Mouse (Mus musculus) kidney, adult 2 months (tissue): Measurements from ENCODE around the gene Lag3. TPM values are rescaled to one million over a fixed set of nuclear protein-coding genes. Genes with fewer than 3 reads are reported as not detected.
A peak's percentile ranks its signal among the peaks of the same experiment; 100 is the strongest.

Source experiments
- DNase-seq: peaks from one replicate; pipeline ENCODE4 v3.0.0; 2021
- H3K27ac ChIP-seq: fragments of 200-500 bp; 2 replicates; pipeline ENCODE4 v1.5.1; 2012; ENCODE audit warnings: low read depth, low read length, control low read depth, inconsistent platforms; ENCODE audit not compliant: insufficient read depth
- H3K27me3 ChIP-seq: fragments of 200-500 bp; replicated peaks from 2 replicates; pipeline ENCODE4 v1.6.1; 2012; ENCODE audit warnings: mild to moderate bottlenecking, moderate library complexity, low read length, inconsistent platforms; ENCODE audit not compliant: control insufficient read depth, insufficient read depth
- H3K36me3 ChIP-seq: fragments of 200-500 bp; 2 replicates; pipeline ENCODE4 v1.6.1; 2012; ENCODE audit warnings: mild to moderate bottlenecking, moderate library complexity, low read length, inconsistent platforms; ENCODE audit not compliant: control insufficient read depth, insufficient read depth
- H3K4me1 ChIP-seq: fragments of 200-500 bp; 2 replicates; pipeline ENCODE4 v1.6.1; 2011; ENCODE audit warnings: low read length; ENCODE audit not compliant: control insufficient read depth, insufficient read depth
- H3K4me3 ChIP-seq: fragments of 200-500 bp; 2 replicates; pipeline ENCODE4 v1.5.1; 2011; ENCODE audit warnings: mild to moderate bottlenecking, low read depth, low read length, control low read depth; ENCODE audit not compliant: insufficient read depth
- CTCF ChIP-seq: fragments of 200-500 bp; conservative IDR thresholded peaks from 2 replicates; pipeline ENCODE4 v1.5.1; 2011; ENCODE audit warnings: low read depth, mild to moderate bottlenecking, control low read depth, low read length, moderate library complexity, mixed read lengths; ENCODE audit not compliant: insufficient read depth, insufficient read length
- POLR2A ChIP-seq: fragments of 200-500 bp; IDR thresholded peaks from one replicate; pipeline ENCODE4 v1.6.1; 2011; ENCODE audit warnings: low read depth, low read length, control low read depth
- WGBS: fragments of 180-500 bp; shearing (Covaris S2); methylation state at CpG from one replicate; pipeline ENCODE4 v1.1.7; 2018; 5-methylcytosine and 5-hydroxymethylcytosine counted together
- polyA plus RNA-seq: library from polyadenylated mRNA; depleted of rRNA; stranded (reverse); fragments of >200 nt; gene quantifications from 2 replicates; pipeline ENCODE4 v1.2.3, GENCODE M21; 2012; rRNA removed

Gene Lag3
- polyA plus RNA-seq, 1 experiment: 1.5 TPM

DNA sequence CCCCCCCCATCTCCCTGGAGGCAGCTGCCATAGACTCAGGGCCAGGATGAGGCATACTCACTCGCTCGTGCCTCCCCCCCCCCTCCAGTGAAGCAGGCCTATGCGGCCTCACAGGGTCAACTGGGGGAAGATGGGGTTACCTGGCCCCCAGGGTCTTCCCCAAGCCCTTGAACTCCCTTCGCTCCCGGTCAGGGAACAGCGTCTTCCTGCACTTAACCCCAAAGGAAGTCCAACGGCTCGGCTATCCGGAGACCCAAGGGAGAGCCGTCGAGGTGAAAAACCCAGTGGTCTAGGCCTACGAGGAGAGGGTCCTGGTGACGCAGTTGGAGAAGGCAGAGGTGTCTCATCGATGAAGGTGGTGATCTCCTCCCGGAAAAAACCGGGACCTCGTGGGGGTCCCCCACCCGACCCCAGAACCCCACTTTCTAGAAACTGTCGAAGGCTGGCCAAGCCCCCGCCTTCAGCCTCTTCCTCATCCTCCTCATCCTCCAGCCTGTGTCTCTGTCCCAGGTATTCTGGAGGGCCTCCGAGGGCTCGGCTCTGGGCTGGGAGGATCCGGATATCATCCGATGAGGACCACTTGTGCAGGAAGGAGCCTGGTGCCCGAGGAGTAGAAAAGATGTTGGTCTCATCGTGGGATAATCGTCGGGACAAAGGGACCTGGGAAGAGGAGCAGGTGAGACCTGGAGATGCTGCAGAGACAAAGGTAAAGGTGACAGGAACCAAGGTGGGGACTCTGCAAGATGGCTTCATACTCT lies 52.8 kb downstream of the Lag3 start:
- Histone ChIP-seq H3K27ac (no peak overlapping the region), H3K4me3 (no peak overlapping the region), H3K27me3 (no peaks in the 10 kb centered on the region), H3K36me3 (no peaks in the 10 kb centered on the region), H3K4me1 (no peaks in the 10 kb centered on the region)
- WGBS: 76% methylated on average over 28 of the region's 28 CpGs
- TF ChIP-seq CTCF: no peak
- TF ChIP-seq POLR2A: no peak
- no peak for DNase-seq

DNA sequence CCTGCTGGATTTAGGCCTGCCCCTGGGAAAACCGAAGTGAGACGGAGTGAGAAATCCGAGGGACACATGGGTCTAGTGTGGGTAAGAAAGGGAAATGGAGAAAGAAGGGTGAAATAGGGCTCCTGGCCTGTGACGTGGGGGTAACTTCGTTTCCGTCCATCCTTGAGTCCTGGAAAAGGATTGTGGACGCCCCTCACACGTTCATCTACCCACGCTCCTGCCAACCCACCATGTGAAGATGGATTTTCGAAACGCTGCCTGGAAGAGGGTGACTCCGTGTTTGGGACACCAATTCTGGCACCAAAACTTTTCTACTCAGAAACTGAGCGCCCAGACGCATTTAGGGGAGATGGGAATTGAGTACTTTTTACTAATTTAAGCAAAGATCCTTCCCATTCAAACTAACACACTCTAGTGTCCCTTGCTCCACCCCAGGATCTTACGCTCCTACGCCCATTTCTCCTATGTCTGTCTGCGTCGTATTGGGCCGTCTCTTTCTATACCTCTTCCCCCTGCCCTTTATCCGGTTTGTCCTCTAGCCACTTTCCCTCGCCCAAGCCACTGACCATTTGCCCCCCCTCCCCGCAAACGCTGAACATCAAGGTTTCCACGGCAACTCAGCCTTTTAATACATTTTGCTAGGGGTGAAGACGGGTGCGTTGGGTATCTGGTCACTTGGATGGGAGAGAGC lies 53.5 kb downstream of the Lag3 start:
- Histone ChIP-seq H3K27ac (no peak overlapping the region), H3K4me1 (no peaks in the 10 kb centered on the region), H3K4me3 (peak overlapping the region; percentile 65; the same call in 1 of the 2 replicates), H3K36me3 (no peaks in the 10 kb centered on the region), H3K27me3 (no peaks in the 10 kb centered on the region)
- WGBS: 37% methylated on average over 26 of the region's 26 CpGs
- TF ChIP-seq POLR2A: no peak
- no peak for DNase-seq

DNA sequence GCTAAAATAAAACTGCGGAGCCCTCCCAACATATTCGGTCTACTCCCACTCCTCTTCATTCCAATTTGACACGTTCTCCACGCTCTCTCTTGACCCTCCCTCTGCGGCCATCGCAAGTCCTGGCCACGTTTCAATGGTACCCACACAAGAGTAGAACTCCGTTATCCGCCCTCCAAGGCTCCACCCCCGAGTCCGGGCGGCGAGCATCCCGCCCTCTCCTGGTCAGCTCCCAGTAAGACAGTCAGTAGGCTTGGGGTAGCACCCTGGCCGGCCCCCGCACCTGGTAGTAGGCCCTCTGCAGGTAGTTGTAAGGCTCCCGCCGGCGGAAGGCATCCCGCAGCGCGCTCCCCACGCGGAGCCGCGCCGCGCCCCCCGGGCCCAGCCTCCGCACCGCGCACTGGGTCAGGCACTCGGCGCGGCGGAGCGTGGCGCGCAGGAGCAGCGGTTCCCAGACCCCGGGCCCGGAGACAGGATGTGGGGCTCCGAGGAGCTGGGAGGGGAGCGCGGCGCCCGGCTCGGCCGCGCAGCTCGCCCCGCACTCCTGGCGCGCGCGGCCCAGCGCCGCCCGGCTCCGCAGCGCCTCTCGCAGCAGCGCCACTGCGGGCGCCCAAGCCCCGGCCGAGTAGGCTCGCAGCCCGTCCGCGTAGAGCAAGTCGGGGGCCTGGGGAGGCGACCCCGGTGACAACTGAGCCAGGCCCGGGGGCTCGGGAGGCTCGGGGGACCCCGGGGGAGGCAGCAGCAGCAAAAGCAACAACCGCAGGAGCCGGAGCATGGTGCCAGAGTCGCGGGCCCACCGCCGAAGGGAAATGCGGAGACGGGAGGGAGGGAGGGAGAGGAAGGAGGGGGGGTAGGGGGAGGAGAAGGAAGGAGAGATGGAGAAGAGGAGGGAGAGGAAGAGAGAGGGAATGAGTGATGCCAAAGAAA lies 54.3 kb downstream of the Lag3 start, which contains the start of gene P3h3:
P3h3 (minus strand) TSS at position 837 of the 924 bp plus-strand sequence.
- no peak within 1 kb of the TSS for H3K27ac ChIP-seq
- H3K4me1 ChIP-seq: no peaks in the 10 kb centered on the region
- WGBS: under 1% methylated on average over 86 of the region's 86 CpGs
- DNase-seq: peak; percentile 79
- H3K36me3 ChIP-seq: no peaks in the 10 kb centered on the region
- peak; percentile 55 for TF ChIP-seq CTCF
- no peak for TF ChIP-seq POLR2A
- peak within 1 kb of the TSS; percentile 65 for H3K4me3 ChIP-seq
- no peaks in the 10 kb centered on the region for H3K27me3 ChIP-seq

DNA sequence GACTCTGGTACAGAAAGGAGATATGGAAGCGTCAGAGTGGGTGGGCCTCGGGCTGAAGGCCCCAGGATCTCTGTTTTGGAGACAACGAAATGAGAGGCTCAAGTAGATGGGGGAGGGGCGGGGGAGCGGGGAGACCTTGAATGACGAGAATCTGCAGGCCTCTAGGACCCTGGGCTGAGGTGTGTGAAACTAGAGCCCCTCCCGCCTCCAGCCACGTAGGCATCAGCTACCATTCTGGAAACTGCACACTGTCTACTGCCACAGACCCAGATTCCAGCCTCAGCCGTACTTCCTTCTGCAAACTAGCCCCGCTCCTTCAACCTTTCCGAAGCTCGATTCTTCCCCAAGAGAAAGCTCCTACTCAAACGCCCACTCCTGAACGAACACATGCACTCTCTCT lies 55.2 kb downstream of the Lag3 start:
- H3K4me3 ChIP-seq: no peak overlapping the region
- no peak for DNase-seq
- 29% methylated on average over 14 of the region's 14 CpGs for WGBS
- no peaks in the 10 kb centered on the region for H3K4me1 ChIP-seq
- no peak overlapping the region for H3K27ac ChIP-seq
- no peaks in the 10 kb centered on the region for H3K27me3 ChIP-seq
- H3K36me3 ChIP-seq: no peaks in the 10 kb centered on the region
- no peak for TF ChIP-seq CTCF
- no peak for TF ChIP-seq POLR2A

DNA sequence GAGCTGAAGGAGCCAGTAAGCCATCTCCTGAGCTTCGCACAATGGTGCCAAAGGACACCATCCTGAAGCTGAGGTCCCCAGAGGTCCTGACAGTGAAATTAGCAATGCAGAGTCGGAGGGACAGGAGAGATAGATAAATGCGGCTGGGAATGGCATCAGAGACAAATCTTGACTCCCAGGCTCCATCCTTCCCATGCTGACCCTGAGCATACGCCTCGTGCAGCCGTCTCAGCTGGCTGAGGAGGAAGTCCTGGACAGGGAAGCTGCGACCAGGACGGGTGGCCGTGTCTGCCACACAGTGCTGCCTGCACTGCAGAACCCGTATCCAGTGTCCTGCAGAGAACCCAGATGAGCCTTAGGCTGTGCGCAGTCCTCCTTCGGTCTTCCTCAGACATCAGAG lies 56.9 kb downstream of the Lag3 start:
- Histone ChIP-seq H3K27ac (no peak overlapping the region), H3K4me1 (no peaks in the 10 kb centered on the region), H3K27me3 (no peaks in the 10 kb centered on the region), H3K4me3 (no peak overlapping the region), H3K36me3 (no peaks in the 10 kb centered on the region)
- no peak for DNase-seq
- no peak for TF ChIP-seq CTCF
- no peak for TF ChIP-seq POLR2A
- 78% methylated on average over 12 of the region's 12 CpGs for WGBS

Other genes with a start within 250 kb of the Lag3 start
- 215 and 231 TPM in 2 replicates for gene Lpcat3, start 248.7 kb downstream of the Lag3 start, polyA plus RNA-seq
- gene Emg1, start 199.5 kb downstream of the Lag3 start, polyA plus RNA-seq: 50.5 and 67.4 TPM in 2 replicates
- 181 and 193 TPM in 2 replicates for gene Phb2, start 199.4 kb downstream of the Lag3 start, polyA plus RNA-seq
- 21.5 and 31.7 TPM in 2 replicates for gene Ptpn6, start 173.0 kb downstream of the Lag3 start, polyA plus RNA-seq
- gene Grcc10, start 170.3 kb downstream of the Lag3 start, polyA plus RNA-seq: 387 and 474 TPM in 2 replicates
- gene Gm45234, start 155.7 kb downstream of the Lag3 start, polyA plus RNA-seq: not detected in 2 replicates
- gene Atn1, start 155.2 kb downstream of the Lag3 start, polyA plus RNA-seq: 49.1 and 65.4 TPM in 2 replicates
- 2.6 and 3.2 TPM in 2 replicates for gene Eno2, start 142.0 kb downstream of the Lag3 start, polyA plus RNA-seq
- gene Lrrc23, start 132.0 kb downstream of the Lag3 start, polyA plus RNA-seq: 0.41 and 0.66 TPM in 2 replicates
- 33.7 and 36.7 TPM in 2 replicates for gene Spsb2, start 103.0 kb downstream of the Lag3 start, polyA plus RNA-seq
- gene Tpi1, start 97.4 kb downstream of the Lag3 start, polyA plus RNA-seq: 1,044 and 1,055 TPM in 2 replicates
- 66.2 and 74.0 TPM in 2 replicates for gene Usp5, start 82.2 kb downstream of the Lag3 start, polyA plus RNA-seq
- gene Cdca3, start 82.2 kb downstream of the Lag3 start, polyA plus RNA-seq: 4.2 and 4.3 TPM in 2 replicates
- 0.16 and 0.41 TPM in 2 replicates for gene Gnb3, start 71.4 kb downstream of the Lag3 start, polyA plus RNA-seq
- gene P3h3, start 54.0 kb downstream of the Lag3 start, polyA plus RNA-seq: 15.8 and 19.1 TPM in 2 replicates
- 4.0 and 5.6 TPM in 2 replicates for gene Gpr162, start 47.7 kb downstream of the Lag3 start, polyA plus RNA-seq
- gene Cd4, start 23.5 kb downstream of the Lag3 start, polyA plus RNA-seq: 0.57 and 4.3 TPM in 2 replicates
- gene Ptms, start 8.4 kb upstream of the Lag3 start, polyA plus RNA-seq: 1,732 and 2,839 TPM in 2 replicates
- gene Mlf2, start 19.7 kb upstream of the Lag3 start, polyA plus RNA-seq: 402 and 403 TPM in 2 replicates
- gene Cops7a, start 53.8 kb upstream of the Lag3 start, polyA plus RNA-seq: 268 and 276 TPM in 2 replicates
- 0.95 and 0.99 TPM in 2 replicates for gene Pianp, start 85.0 kb upstream of the Lag3 start, polyA plus RNA-seq
- 37.8 and 45.7 TPM in 2 replicates for gene Zfp384, start 97.4 kb upstream of the Lag3 start, polyA plus RNA-seq
- gene Ing4, start 128.1 kb upstream of the Lag3 start, polyA plus RNA-seq: 39.1 and 39.2 TPM in 2 replicates
- 14.3 and 18.9 TPM in 2 replicates for gene Acrbp, start 138.0 kb upstream of the Lag3 start, polyA plus RNA-seq
- 2.9 and 3.5 TPM in 2 replicates for gene Lpar5, start 156.2 kb upstream of the Lag3 start, polyA plus RNA-seq
- 43.6 and 57.7 TPM in 2 replicates for gene Chd4, start 184.3 kb upstream of the Lag3 start, polyA plus RNA-seq
- 15.5 and 16.5 TPM in 2 replicates for gene Nop2, start 220.2 kb upstream of the Lag3 start, polyA plus RNA-seq
- 35.0 and 36.4 TPM in 2 replicates for gene Iffo1, start 233.5 kb upstream of the Lag3 start, polyA plus RNA-seq